Mouse (Mus musculus) cerebellum, adult 11-12 months (tissue): ENCODE data around the gene Plcl1.
"Not testable (repeated sequence)": the region's sequence is repeated elsewhere in the genome, so short reads cannot be mapped to it uniquely, and the experiment has no call there.

Source experiments
- DNase-seq: peaks from one replicate; pipeline ENCODE4 v3.0.0; 2022

The Plcl1 gene

GRCm38 (mm10) chr1:55445043-55445688, 39.4 kb downstream of the Plcl1 start:
- no peak for DNase-seq

DNA sequence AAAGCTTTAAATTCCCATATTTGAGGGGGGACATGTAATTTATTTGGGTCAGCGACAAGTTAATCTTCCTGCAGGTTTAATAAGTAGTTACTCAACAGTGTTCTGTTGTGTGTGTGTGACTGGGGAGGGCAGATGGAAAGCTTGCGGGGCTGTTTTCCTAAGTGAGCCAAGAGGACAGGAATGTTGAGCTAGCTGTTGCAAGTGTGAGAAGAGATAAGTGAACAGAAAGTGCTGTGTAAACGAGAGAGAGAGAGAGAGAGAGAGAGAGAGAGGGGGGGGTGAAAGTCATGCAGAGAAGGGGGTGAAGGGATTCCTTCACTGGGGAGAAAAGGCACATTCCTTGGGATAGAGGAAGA, 39.9 kb downstream of the Plcl1 start:
- no peak for DNase-seq

DNA sequence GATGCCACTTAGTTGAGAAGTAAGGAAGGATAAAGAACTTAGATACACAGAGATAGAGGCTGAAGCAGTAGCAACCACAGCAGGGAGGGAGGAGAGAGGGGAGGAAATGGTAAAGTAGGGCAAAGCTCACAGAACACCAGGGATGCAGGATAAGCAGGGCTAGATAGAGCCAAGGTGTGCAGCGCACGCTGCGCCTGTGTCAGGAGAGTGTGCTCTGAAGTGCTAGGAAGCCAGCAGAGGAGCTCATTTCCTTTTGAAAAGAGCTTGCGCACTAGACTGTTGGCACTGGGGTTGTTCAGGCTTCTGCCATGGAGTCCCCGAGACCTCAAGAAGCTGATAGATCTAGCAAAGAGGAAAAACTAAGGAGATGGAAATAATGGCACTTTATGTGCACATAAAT, 40.6 kb downstream of the Plcl1 start:
- DNase-seq, result no peak

GRCm38 (mm10) chr1:55446876-55447275, 41.2 kb downstream of the Plcl1 start:
- no peak for DNase-seq

- no peak for DNase-seq
Observed at GRCm38 (mm10) chr1:55447661-55448060, 41.9 kb downstream of the Plcl1 start.

GRCm38 (mm10) chr1:55448104-55448503, 42.4 kb downstream of the Plcl1 start:
- no peak for DNase-seq

- no peak for DNase-seq
Observed at GRCm38 (mm10) chr1:55449779-55450178, 44.1 kb downstream of the Plcl1 start.

GRCm38 (mm10) chr1:55454119-55454518, 48.4 kb downstream of the Plcl1 start:
- DNase-seq, result peak; percentile 19

DNA sequence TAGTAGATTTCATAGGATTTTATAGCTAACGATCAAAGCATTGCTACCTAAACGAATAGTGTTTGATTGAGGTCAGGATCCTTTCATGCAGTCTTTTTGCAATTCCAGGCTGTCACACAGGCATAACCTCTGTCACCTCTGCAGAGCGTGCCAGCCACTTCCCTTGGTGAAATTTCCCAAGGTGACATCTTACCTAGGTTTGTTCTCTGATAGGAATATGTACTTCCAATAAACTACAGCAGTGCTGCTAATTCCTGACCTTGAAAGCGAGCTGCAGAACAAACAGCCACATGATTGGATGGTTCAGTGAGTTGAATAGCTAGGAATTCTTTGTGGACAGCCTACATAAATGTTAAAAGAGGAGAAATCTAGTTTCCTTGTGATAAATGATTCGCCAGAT, 56.6 kb downstream of the Plcl1 start:
- no peak for DNase-seq

- no peak for DNase-seq
Observed at GRCm38 (mm10) chr1:55473756-55474155, 68.0 kb downstream of the Plcl1 start.

DNA sequence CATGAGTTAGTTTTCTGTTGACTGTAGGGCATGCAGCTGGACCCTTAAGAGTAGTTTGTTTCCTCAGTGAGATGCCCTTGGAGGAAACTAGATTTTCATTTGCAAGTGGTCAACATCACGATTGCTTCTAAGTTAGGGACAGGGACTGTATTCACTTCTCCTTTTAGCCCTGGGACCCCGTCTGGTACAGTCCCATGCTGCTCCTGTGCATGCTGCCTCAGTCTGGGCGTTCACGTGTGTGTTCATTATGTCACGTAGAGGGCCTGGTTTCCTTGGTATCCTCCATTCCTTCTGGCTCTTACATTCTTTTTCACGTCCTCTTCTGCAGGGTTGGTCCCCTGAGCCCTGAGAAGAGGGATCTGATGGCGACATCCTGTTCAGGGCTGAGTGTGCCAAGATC, 69.3 kb downstream of the Plcl1 start:
- DNase-seq, result no peak

DNA sequence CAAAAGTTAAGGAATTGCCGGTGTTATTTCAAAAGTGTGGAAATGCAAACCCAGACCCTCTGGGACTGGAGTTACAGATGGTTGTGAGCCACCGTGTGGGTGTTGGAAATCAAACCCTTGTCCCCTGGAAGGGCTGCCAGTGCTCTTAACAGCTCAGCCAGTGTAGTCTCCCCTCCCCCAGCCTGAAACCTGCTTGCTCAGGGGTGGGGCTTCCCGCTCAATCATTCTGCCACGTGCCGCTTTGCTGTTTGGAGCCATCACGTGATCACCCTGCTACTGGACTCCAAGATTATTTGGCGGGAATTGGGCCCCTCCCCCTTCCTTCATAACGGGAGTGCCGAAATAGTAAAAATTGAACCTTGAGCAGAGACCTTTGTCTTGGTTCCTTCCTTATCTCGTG, 81.7 kb downstream of the Plcl1 start:
- DNase-seq, result not testable (repeated sequence)

DNA sequence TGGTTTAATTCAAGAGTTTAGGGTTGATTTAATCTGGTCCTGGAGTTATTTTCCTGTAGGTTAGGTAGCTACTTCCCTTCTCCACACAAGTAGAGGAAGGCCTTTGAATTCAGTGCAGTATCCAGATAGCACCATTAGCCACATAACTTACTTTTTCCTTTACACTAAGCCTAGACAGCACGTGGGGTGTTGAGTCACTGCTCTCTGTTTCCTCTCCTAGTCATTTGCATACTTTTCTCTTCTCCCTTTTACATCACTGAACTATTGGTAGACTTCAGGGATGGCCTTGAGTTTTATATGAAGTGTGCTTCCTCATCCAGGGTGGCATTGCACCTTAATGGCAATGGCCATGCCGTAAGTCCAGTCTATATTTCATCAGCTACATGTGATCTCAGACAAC, 82.5 kb downstream of the Plcl1 start:
- DNase-seq, result no peak

DNA sequence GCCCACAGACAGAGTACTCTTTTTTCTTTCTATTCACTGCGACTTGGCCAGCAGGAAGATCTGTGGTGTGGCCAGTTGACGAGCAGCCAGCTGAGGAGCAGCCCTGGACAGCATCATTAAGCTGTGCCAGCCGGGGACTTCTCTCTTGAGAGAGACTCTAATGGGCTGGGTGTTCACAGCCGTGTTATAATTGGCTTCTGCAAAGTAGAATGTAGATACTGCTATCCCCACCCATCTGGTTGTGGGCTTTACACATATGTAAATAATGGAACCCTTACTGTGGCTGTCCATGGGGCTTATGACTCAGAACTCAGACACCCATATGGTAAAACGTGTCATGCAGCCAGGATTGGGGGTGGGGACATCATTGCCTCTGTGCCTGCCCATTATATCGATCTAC, 83.6 kb downstream of the Plcl1 start:
- DNase-seq, result peak; percentile 30

GRCm38 (mm10) chr1:55499872-55500271, 94.2 kb downstream of the Plcl1 start:
- DNase-seq, result no peak

GRCm38 (mm10) chr1:55500981-55501682, 95.4 kb downstream of the Plcl1 start:
- no peak for DNase-seq

DNA sequence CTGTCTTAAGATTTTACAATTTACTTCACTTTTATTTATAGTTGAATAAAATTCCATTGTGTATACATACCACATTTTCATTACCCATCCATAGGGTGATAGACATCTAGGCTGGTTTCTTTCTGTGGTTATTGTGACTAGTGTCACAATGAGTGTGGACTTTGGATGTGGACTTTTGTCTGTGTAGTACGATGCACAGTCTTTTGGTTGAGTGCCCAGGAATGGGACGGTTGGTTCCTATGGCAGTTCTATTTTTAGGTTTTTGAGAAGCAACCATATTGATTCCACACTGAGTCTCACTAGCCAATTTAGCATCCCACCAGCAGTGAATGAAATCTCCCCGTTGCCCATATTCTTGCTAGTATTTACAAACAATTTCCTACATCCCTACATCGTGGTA, 100.1 kb downstream of the Plcl1 start:
- no peak for DNase-seq

DNA sequence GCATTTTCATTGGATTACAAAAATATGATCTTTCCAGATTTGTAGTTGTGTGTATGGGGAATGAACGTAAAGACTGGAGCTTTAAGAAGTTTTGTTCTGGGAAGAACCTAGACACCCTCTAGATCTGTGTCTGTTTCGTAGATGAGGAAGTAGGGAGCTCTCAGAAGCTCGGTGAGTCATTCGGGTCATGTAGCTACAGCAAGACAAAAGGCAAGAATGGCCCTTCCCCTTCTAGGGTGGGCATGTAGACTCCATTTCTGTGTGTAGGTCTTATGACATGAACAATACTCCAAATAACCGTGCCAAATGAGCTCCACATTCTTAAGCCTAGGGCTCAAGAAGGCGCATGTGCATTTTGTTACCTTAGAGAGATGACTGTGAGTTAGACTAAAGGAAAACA, 101.3 kb downstream of the Plcl1 start:
- DNase-seq, result no peak

DNA sequence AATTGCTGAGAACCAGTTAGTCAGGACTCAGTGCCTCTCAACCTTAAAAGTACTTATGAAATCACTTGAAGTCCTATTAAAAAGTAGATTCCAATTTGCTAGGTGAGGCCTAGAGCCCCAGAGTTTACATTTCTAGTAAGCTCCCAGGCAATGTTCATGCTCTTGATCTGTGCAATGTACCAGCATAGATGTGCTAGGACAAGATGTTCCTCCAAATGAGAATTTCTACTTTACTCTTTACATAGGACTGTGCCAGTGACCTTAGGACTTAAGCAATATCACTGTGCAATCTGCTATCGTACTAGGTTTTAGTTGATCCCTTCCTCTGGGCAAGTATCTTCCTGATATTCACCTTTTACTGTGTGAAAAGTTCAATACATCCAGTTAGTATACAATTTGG, 103.9 kb downstream of the Plcl1 start:
- DNase-seq, result no peak

DNA sequence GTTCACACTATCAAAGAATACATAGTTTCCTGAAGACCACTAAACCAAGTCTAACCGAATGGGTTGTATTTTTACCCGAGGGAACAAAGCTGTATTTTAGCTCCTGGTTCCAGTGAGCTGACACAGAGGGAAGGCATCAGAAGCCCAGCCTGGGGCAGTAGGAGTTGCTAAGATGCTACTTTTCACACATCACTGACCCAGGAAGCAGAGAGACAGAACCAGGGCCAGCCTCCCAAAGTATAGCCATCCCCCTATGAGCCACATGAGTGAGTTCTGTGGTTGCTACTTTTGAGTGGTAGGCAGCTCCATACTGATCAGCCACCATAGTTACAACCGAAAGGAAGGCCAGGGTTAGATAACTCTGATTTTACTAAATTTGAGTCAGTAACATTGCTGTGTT, 106.4 kb downstream of the Plcl1 start:
- DNase-seq, result no peak

DNA sequence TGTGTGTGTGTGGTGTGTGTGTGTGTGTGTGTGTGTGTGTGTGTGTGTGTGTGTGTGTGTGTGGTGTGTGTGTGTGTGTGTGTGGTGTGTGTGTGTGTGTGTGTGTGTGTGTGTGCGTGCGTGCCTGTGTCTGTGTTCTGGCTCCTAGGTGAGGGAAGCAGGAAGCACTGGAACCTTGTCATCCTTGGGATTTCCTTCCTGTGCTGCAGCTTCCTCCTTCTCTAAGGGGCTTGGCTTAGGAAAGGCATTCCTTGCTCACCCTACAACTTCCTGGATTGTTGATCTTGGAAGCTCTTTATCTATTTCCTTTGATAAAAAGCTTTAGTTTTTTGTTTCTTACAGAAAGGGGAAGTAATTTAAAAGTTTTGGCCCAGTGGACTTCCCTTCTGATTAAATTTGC, 107.1 kb downstream of the Plcl1 start:
- DNase-seq, result not testable (repeated sequence)

DNA sequence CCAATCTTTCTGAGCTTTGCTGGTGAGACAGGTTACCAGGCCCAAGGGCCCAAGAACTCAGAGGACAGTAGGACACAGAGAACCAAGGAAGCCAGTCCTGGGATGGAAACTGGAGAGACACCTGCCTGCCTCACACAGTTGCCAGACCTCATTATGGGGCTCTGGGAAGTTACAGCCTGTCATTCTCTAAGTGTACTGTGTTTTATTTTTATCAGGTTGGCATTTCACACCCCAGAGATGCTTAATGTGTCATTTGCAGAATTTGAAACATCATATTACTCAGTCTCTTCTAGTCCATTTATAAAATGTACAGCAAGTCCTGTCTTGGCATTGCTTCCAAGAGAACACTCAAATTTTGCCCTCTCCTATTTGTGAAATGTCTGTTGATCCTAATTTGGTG, 111.5 kb downstream of the Plcl1 start:
- no peak for DNase-seq

GRCm38 (mm10) chr1:55523966-55524365, 118.2 kb downstream of the Plcl1 start:
- no peak for DNase-seq

DNA sequence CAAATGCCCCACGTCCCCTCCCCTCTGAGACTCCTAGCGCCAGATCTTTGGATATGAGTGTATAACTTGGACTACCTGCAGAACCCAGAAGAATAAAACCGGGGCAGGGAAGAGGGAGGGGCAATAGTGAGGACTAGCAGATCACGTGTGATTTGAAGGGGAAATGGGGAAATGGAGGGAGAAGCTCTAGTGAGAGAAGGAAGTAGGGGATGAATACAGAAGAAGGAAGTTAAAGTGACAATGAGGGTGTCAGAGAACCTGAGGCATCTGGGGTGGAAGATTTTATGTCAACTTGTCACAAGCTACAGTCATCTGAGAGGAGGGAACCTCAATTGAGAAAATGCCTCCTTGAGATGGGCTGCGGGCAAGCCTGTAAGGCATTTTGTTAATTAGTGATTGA, 119.4 kb downstream of the Plcl1 start:
- DNase-seq, result no peak

GRCm38 (mm10) chr1:55525748-55526147, 120.0 kb downstream of the Plcl1 start:
- no peak for DNase-seq
